Mouse (Mus musculus): Measurements from ENCODE around the gene Nrf1.
A peak's percentile ranks its signal among the peaks of the same experiment; 100 is the strongest.

Nrf1 gene

GRCm38 (mm10) chr6:30150471-30150870 is 102.7 kb downstream of the Nrf1 start:
- no peak for DNase-seq

DNA sequence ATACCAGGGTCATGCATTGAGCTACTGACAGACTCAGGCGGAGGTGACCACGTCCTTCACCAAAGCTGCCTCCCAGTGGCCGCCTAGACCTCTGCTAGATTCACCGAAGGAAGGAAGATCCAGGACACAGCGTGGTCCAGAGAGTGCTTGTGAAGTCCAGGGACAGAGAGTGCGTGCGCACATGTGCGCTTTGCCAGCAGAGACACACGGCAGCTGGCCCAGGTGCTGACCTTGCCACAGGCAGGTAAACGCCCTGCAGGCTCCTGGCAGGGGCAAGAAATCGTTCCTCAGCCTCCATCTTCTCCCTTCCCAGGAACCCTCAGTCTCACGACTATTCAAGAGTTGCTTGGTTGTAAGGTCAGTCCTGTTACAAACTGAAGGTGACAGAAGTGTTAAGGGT is 104.4 kb downstream of the Nrf1 start:
- no peak for DNase-seq

DNA sequence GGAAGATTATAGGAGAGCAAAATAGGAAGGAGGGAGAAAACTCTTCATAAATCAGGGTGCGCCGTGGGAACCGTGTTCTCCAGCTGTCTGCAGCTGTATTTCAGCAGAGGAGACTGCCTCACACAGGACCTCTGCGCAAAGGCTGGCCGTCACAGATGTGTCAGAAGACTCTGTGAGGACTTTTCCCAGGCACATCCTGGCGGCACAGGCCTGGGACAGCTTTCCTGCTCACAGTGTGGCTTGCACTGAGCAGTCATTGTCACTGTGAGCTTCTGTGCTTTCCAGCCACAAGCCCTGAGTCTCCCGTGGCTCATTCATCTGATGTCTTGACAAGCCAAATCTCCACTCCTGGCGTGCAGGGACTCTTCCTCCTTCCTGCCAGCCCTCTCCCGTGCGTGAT is 104.9 kb downstream of the Nrf1 start:
- peak in 1 of 2 experiments; percentile 63 for DNase-seq

DNA sequence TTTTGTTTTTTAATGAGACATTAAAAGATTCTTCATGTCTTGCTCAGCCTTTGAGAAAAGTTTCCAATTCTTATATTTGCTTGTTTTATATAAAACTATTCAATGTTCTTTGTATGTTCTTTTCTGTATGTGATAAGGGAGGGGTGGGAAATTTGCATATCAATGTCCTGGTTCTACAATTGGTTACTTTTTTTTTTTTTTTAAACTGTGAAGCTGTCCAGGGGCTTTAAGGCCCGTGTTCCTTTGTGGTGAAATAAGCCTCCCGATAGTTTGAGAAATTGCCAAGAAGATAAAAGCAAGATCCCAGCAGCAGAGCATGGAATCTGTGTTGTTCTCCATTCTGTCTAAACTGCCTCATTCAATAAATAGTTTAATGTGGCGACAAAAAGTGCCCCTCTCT is 105.3 kb downstream of the Nrf1 start:
- DNase-seq, result no peak

DNA sequence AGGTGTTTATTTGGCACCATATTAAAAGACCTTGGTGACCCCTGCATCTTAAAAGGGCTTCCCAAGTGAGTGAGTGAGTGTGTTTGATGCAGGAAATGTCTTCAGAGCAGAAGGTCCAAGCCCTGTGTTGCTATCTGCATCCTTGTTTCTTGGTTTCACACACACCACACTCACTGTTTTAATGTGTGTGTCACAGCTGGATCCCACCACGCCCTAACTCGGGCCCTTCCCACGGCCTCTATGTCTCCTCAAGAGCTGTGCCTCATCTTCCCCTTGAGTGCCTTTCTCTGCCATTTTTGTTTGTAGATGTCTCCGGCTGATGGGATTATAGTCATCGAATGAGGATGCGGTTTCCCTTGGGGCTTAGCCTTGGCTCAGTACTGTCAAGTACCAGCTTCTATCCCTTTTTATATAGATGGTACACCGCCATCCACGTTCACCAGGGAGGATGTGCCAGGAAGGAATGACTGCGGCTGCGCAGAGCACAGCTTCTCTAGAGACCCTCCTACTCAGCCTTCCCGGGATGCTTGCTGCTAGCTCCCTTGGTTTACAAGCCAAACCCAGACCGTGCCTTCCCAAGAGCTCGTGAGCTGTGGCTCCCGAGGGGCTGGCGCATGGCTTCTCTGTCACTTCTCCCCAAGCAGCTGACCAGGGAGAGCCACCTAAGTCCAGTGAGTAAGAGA is 106.1 kb downstream of the Nrf1 start:
- DNase-seq, result no peak

DNA sequence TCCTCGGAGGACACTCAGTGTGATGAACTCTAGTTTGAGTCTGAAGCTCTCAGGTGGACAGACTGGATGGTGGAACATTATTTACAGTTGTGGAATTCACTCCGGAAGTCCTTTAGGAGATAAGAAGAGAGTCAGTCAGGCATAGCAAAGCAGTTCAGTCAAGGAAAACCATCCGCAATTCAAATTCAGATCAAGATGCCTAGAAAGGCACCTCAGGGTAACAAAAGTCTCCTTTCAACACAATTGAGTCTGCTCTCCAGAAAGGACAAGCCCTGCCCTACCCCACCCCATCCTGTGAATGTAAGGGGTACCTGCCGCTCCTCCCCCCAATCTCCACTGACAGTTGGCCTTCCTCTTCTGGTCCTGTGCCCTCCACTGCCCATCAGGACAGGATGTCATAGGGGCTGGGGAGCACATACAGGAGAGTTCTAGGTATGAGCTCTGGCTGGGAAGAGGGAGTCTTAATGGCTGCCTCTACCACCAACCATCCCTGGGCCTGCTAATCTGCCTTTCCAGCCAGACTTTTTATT is 111.8 kb downstream of the Nrf1 start:
- DNase-seq, result no peak

DNA sequence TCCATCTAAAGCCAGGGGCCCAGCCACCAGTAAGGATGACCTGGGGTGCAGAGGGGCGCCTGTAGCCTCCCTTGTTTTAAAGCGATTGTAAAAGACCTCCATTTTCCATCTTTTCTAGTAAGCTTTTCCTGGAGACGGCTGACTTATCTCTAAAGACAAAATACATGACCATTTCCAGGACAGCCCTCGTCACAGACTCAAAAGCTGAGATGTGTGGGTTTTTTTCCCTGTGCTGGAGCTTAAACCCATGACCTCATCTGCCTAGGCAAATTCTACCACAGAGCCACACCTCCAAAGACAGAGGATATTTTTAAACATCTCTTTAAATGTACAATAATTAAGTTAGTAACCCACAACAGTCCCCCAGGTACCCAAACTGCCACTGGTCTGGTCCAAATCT is 112.6 kb downstream of the Nrf1 start:
- DNase-seq, result no peak

GRCm38 (mm10) chr6:30161618-30162017 is 113.8 kb downstream of the Nrf1 start:
- no peak for DNase-seq

GRCm38 (mm10) chr6:30162091-30162490 is 114.3 kb downstream of the Nrf1 start:
- peak in 1 of 2 experiments; percentile 25 for DNase-seq

- no peak for DNase-seq
Observed at GRCm38 (mm10) chr6:30166349-30166748, 118.6 kb downstream of the Nrf1 start.

GRCm38 (mm10) chr6:30167192-30167591 is 119.4 kb downstream of the Nrf1 start:
- no peak for DNase-seq

GRCm38 (mm10) chr6:30168275-30168674 is 120.5 kb downstream of the Nrf1 start:
- peak; percentile 25 to 49 for DNase-seq

GRCm38 (mm10) chr6:30169148-30169547 is 121.4 kb downstream of the Nrf1 start:
- no peak for DNase-seq

- no peak for DNase-seq
Observed at GRCm38 (mm10) chr6:30171226-30171625, 123.4 kb downstream of the Nrf1 start.

DNA sequence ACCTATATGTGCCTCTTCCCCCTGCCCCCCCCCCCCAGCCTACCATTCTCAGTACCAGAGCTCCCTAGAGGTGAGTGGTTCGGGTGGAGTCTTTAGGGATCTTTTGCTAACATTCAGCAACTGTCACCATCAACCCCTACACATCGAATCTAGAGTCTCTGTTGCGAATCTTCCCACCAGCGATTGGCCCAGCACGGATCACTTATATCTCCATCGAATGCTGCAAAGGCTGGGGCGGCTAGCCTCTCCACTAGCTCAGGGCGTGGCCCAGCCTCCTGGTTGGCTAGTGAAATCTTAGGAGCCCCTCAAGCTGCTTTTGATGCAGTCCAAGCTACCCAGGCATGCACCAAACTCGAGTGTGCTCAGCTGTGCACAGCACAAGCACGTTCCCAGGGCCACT is 124.2 kb downstream of the Nrf1 start:
- no peak for DNase-seq

GRCm38 (mm10) chr6:30172441-30172819 is 124.6 kb downstream of the Nrf1 start:
- DNase-seq, result no peak

GRCm38 (mm10) chr6:30172820-30173550 is 125.2 kb downstream of the Nrf1 start:
- peak in 1 of 2 experiments; percentile 60 for DNase-seq

- DNase-seq, result peak; percentile 62 to 74
Observed at GRCm38 (mm10) chr6:30173551-30174460, 126.0 kb downstream of the Nrf1 start.

DNA sequence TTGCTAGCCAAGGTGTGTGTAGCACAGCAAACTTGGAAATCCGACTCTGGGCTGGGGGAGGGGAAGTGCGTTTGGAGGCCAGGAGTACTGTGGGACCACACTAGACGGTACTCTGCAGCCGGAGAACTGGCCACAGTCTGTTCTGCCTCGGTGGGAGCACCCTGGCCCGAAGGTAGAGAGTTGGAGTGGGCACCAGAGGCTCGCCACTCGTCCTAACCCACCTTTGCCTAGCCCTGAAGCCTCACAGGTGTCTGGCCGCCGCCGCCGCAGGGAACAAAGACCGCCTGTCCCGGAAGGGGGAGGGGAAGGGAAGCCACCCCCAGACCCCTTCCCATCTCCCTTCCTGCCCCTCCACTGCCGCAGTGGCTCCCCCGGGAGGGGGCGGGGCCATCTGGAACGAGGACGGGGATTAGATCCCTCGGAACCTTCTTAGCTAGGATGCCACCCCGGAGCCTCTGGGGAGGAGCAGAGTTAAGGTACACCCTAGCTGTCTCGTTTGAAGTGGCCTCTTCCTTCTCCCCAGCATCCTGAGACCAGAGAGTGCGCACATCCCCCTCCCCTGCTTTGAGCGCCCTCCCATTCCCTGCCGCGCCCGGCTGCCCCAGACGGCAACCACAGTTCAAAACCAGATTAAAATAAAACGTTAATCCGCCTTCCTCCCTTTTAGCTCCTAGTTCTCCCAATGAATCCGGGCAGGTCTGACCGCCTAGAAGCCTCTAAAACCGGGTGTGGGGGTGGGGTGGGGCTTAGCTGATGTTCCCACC is 126.9 kb downstream of the Nrf1 start:
- DNase-seq, result peak in 1 of 2 experiments; percentile 32

GRCm38 (mm10) chr6:30175225-30175917 is 127.6 kb downstream of the Nrf1 start:
- no peak for DNase-seq

DNA sequence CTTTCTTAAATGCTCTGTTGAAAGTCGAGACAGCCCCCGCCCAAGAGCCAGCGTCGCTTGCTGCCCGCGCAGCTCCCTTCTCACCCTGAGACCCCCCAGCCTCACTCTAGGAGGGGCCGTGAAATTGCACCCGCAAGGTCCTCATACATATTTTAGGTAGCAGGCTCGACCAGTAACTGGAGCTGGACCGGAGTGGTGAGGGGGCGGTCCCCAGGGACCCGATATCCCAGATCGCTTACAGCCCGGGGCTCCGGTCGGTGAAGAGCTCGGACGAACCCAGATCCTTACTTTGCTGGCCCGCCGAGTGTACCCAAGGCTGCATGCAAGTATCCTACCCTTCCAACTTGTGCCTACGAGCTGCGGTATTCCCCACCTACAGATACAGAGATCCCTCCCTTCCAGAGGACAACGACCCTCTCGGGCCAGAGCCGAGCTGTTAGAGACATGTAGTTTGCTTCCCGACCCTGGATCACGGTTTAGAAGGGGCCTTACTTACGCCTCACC is 128.2 kb downstream of the Nrf1 start:
- no peak for DNase-seq

GRCm38 (mm10) chr6:30176496-30176895 is 128.7 kb downstream of the Nrf1 start:
- DNase-seq, result no peak

Data from lung, postnatal 4 days (tissue).